Mouse (Mus musculus): ENCODE measurements around the gene Npcd. TPM values are rescaled to one million over a fixed set of nuclear protein-coding genes. Genes with fewer than 3 reads are reported as not detected.
"Not testable (repeated sequence)": the region's sequence is repeated elsewhere in the genome, so short reads cannot be mapped to it uniquely, and the experiment has no call there.

Gene Npcd
- polyA plus RNA-seq, 1 experiment from 2014 or later = 1.0 TPM

- no peak for ATAC-seq (ENCODE audit: low FRiP score, low read depth)
- Histone ChIP-seq H3K4me2 (replicated peaks) (peak overlapping the region; percentile 49), H3K4me1 (peaks cover 74% of the 10 kb centered on the region), H3K27me3 (replicated peaks) (no peaks in the 10 kb centered on the region), H3K4me3 (peak overlapping the region; percentile 5; the same call in 1 of the 2 replicates), H3K36me3 (peaks cover 48% of the 10 kb centered on the region), H3K9me3 (no peaks in the 10 kb centered on the region), H3K27ac (no peak overlapping the region), H3K9ac (0 out of 2 replicates have a peak overlapping the region, but pooled peaks have one; percentile 30)
- WGBS = 51% methylated on average over 46 of the region's 46 CpGs
Measured at GRCm38 (mm10) chr15:79828366-79829035, 5.5 kb downstream of the Npcd start.

GRCm38 (mm10) chr15:79827778-79828210 is 6.2 kb downstream of the Npcd start:
- 92% methylated on average over 11 of the region's 11 CpGs for WGBS
- no peak for ATAC-seq (ENCODE audit: low FRiP score, low read depth)
- peaks cover 55% of the 10 kb centered on the region for H3K36me3 ChIP-seq

GRCm38 (mm10) chr15:79827061-79827777 is 6.8 kb downstream of the Npcd start:
- H3K4me3 ChIP-seq = peak overlapping the region; percentile 7; the same call in 1 of the 2 replicates
- WGBS = 92% methylated on average over 14 of the region's 14 CpGs
- H3K36me3 ChIP-seq = peaks cover 58% of the 10 kb centered on the region
- no peaks in the 10 kb centered on the region for H3K27me3 ChIP-seq (replicated peaks)
- no peak overlapping the region; the same call in 1 of the 2 replicates for H3K4me2 ChIP-seq (replicated peaks)
- peak overlapping the region; percentile 17; the same call in 1 of the 2 replicates for H3K9ac ChIP-seq
- ATAC-seq (ENCODE audit: low FRiP score, low read depth) = no peak
- H3K27ac ChIP-seq = no peak overlapping the region
- no peaks in the 10 kb centered on the region for H3K9me3 ChIP-seq
- H3K4me1 ChIP-seq = peaks cover 62% of the 10 kb centered on the region

More at GRCm38 (mm10) chr15:79827778-79828210, 6.2 kb downstream of the Npcd start:
- Histone ChIP-seq H3K4me2 (replicated peaks) (peak overlapping the region; percentile 49; the same call in 1 of the 2 replicates), H3K27ac (no peak overlapping the region), H3K9me3 (no peaks in the 10 kb centered on the region), H3K27me3 (replicated peaks) (no peaks in the 10 kb centered on the region), H3K9ac (peak overlapping the region; percentile 17; the same call in 1 of the 2 replicates), H3K4me3 (no peak overlapping the region), H3K4me1 (peaks cover 68% of the 10 kb centered on the region)

- WGBS = 88% methylated on average over 9 of the region's 9 CpGs
- no peak overlapping the region for H3K4me3 ChIP-seq
Measured at GRCm38 (mm10) chr15:79826221-79826935, 7.7 kb downstream of the Npcd start.

GRCm38 (mm10) chr15:79825146-79825825 is 8.8 kb downstream of the Npcd start:
- Histone ChIP-seq H3K4me1 (peaks cover 51% of the 10 kb centered on the region), H3K36me3 (peaks cover 51% of the 10 kb centered on the region), H3K4me3 (no peak overlapping the region), H3K9me3 (no peaks in the 10 kb centered on the region), H3K27me3 (replicated peaks) (no peaks in the 10 kb centered on the region), H3K27ac (no peak overlapping the region), H3K4me2 (replicated peaks) (no peak overlapping the region), H3K9ac (no peak overlapping the region)
- no peak for ATAC-seq (ENCODE audit: low FRiP score, low read depth)
- WGBS = 55% methylated on average over 14 of the region's 14 CpGs

More at GRCm38 (mm10) chr15:79826221-79826935, 7.7 kb downstream of the Npcd start:
- no peak overlapping the region for H3K27ac ChIP-seq
- peaks cover 55% of the 10 kb centered on the region for H3K4me1 ChIP-seq
- H3K9me3 ChIP-seq = no peaks in the 10 kb centered on the region
- H3K9ac ChIP-seq = 0 out of 2 replicates have a peak overlapping the region, but pooled peaks have one; percentile 13
- ATAC-seq (ENCODE audit: low FRiP score, low read depth) = no peak
- H3K4me2 ChIP-seq (replicated peaks) = no peak overlapping the region
- no peaks in the 10 kb centered on the region for H3K27me3 ChIP-seq (replicated peaks)
- peaks cover 52% of the 10 kb centered on the region for H3K36me3 ChIP-seq

- no peak overlapping the region for H3K27ac ChIP-seq
- no peaks in the 10 kb centered on the region for H3K27me3 ChIP-seq (replicated peaks)
- ATAC-seq (ENCODE audit: low FRiP score, low read depth) = no peak
- H3K4me3 ChIP-seq = no peak overlapping the region
- H3K9ac ChIP-seq = no peak overlapping the region
- H3K9me3 ChIP-seq = no peaks in the 10 kb centered on the region
- H3K36me3 ChIP-seq = peaks cover 50% of the 10 kb centered on the region
- WGBS = 71% methylated on average over 19 of the region's 19 CpGs
- H3K4me1 ChIP-seq = peaks cover 36% of the 10 kb centered on the region
- H3K4me2 ChIP-seq (replicated peaks) = no peak overlapping the region
Measured at GRCm38 (mm10) chr15:79823588-79824280, 10.3 kb downstream of the Npcd start.

GRCm38 (mm10) chr15:79822265-79823199 is 11.5 kb downstream of the Npcd start:
- Histone ChIP-seq H3K27me3 (replicated peaks) (no peaks in the 10 kb centered on the region), H3K4me3 (no peak overlapping the region), H3K36me3 (peaks cover 38% of the 10 kb centered on the region), H3K27ac (no peak overlapping the region), H3K4me2 (replicated peaks) (no peak overlapping the region), H3K4me1 (peaks cover 26% of the 10 kb centered on the region), H3K9ac (no peak overlapping the region), H3K9me3 (no peaks in the 10 kb centered on the region)
- ATAC-seq (ENCODE audit: low FRiP score, low read depth) = no peak
- 77% methylated on average over 13 of the region's 13 CpGs for WGBS

- H3K9ac ChIP-seq = no peak overlapping the region
- no peaks in the 10 kb centered on the region for H3K9me3 ChIP-seq
- no peak overlapping the region for H3K4me2 ChIP-seq (replicated peaks)
- WGBS = 89% methylated on average over 4 of the region's 4 CpGs
- ATAC-seq (ENCODE audit: low FRiP score, low read depth) = no peak
- H3K36me3 ChIP-seq = peaks cover 8% of the 10 kb centered on the region
- no peak overlapping the region for H3K4me3 ChIP-seq
- H3K27ac ChIP-seq = no peak overlapping the region
- no peaks in the 10 kb centered on the region for H3K4me1 ChIP-seq
- H3K27me3 ChIP-seq (replicated peaks) = no peaks in the 10 kb centered on the region
Measured at GRCm38 (mm10) chr15:79818325-79818724, 15.7 kb downstream of the Npcd start.

GRCm38 (mm10) chr15:79813666-79814258 is 20.3 kb downstream of the Npcd start:
- Histone ChIP-seq H3K4me3 (no peak overlapping the region), H3K9ac (no peak overlapping the region), H3K4me2 (replicated peaks) (no peak overlapping the region), H3K9me3 (no peaks in the 10 kb centered on the region), H3K36me3 (no peaks in the 10 kb centered on the region), H3K4me1 (no peaks in the 10 kb centered on the region), H3K27me3 (replicated peaks) (no peaks in the 10 kb centered on the region; the same call in 1 of the 2 replicates), H3K27ac (no peak overlapping the region)
- WGBS = 54% methylated on average over 8 of the region's 8 CpGs
- ATAC-seq (ENCODE audit: low FRiP score, low read depth) = no peak

GRCm38 (mm10) chr15:79812840-79813239 is 21.2 kb downstream of the Npcd start:
- H3K27me3 ChIP-seq (replicated peaks); ATAC-seq (ENCODE audit: low FRiP score, low read depth); H3K9me3 ChIP-seq; H3K4me3 ChIP-seq; H3K36me3 ChIP-seq; H3K4me1 ChIP-seq; H3K4me2 ChIP-seq (replicated peaks); H3K9ac ChIP-seq; H3K27ac ChIP-seq: not testable (repeated sequence)
- 68% methylated on average over 2 of the region's 2 CpGs for WGBS

Data from neural tube, embryonic 12.5 days (tissue).